In the genomic region with DNA sequence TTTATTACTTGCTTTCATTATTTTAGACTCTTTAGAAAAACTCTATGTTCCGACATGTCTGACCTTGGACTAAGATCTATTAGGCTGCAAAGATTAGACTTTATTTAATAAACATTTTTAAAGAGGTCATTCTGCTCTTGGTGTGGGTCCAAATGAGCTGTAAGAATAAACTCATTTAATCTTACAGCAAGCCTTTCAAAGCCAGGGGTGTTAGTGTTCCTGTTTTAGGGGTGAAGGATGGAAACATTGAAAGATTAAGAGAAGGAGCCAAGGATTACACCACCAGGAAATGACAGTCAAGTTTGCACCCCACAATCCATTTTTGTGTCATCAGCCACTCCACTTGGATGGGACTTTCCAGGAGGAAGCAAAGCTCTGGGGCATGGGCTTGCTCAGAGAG, we compare ENCODE assay signal across 27 mouse cellular contexts.
DNase-seq lines count a peak whose midpoint lies in the region; ATAC-seq and TF ChIP-seq lines count a peak whose summit lies in the region.
"Had no signal": no experiment of that assay in that cellular context is flagged by ENCODE, and none has a peak within 500 bp of the region (broad histone marks: within the 10 kb centered on the region; RNA-seq: fewer than 3 reads in every experiment).

No protein-coding gene starts in this region.

- ATAC-seq in lung, embryonic 15.5 days (ENCODE audit: borderline replicate concordance, extremely low read depth, low FRiP score, low TSS enrichment), result peak; percentile 39; the same call in 1 of the 2 replicates
- ATAC-seq: forebrain, embryonic 13.5 days; forebrain, embryonic 16.5 days; Patski had no signal

- 72% methylated on average over 1 of the region's 1 CpGs for WGBS in kidney, adult 2 months
- WGBS in lung, embryonic 15.5 days, result 30% methylated on average over 1 of the region's 1 CpGs
- WGBS in lung, adult 2 months, result 62% methylated on average over 1 of the region's 1 CpGs

- H3K36me3 ChIP-seq in kidney, adult 2 months (ENCODE audit: control insufficient read depth, insufficient read depth, low read length), result no peaks in the 10 kb centered on the region
- H3K36me3 ChIP-seq in lung, embryonic 15.5 days, result no peaks in the 10 kb centered on the region
- H3K36me3 ChIP-seq: forebrain, embryonic 10.5 days; G1E; heart, embryonic 12.5 days; heart, embryonic 15.5 days; hindbrain, embryonic 10.5 days; hindbrain, embryonic 13.5 days had no signal

- peak; percentile 30 for DNase-seq in kidney, adult 2 months
- no peak for DNase-seq in kidney, postnatal 4 days
- DNase-seq in kidney, postnatal 14 days, result peak; percentile 29
- DNase-seq in kidney, adult 18-20 months, result no peak
- DNase-seq in lung, postnatal 4 days, result no peak
- DNase-seq in lung, postnatal 10 days, result peak; percentile 30
- no peak for DNase-seq in lung, adult 2 months
- DNase-seq: adrenal gland, postnatal 10 days; B cell, adult 2 months; cerebellum, adult 18-20 months; cerebellum, adult 9-10 months; cerebellum, postnatal 14 days; gastrocnemius, postnatal 10 days; gastrocnemius, postnatal 36 days; heart, postnatal 10 days; heart, postnatal 36 days had no signal

- no peak for TF ChIP-seq POLR2A in kidney, adult 2 months (IDR thresholded peaks at IDR 0.05; ENCODE audit: low read depth, low read length)
- no peak for TF ChIP-seq POLR2A in lung, adult 2 months (IDR thresholded peaks at IDR 0.05; ENCODE audit: borderline replicate concordance, extremely low read depth, low read depth, low read length)

- H3K4me2 ChIP-seq in lung, embryonic 15.5 days, result no peak overlapping the region
- H3K4me2 ChIP-seq: forebrain, embryonic 13.5 days; heart, embryonic 12.5 days; heart, embryonic 15.5 days; hindbrain, embryonic 13.5 days had no signal

- H3K9ac ChIP-seq in lung, embryonic 15.5 days, result no peak overlapping the region
- H3K9ac ChIP-seq: forebrain, embryonic 13.5 days; heart, embryonic 12.5 days; heart, embryonic 15.5 days; hindbrain, embryonic 13.5 days had no signal

- no peaks in the 10 kb centered on the region for H3K9me3 ChIP-seq in lung, embryonic 15.5 days
- H3K9me3 ChIP-seq: forebrain, embryonic 10.5 days; forebrain, embryonic 13.5 days; heart, embryonic 12.5 days; heart, embryonic 15.5 days; hindbrain, embryonic 10.5 days; hindbrain, embryonic 13.5 days had no signal

- H3K4me3 ChIP-seq in kidney, adult 2 months (ENCODE audit: insufficient read depth, low read depth, low read length), result no peak overlapping the region
- H3K4me3 ChIP-seq in lung, embryonic 15.5 days, result no peak overlapping the region
- H3K4me3 ChIP-seq in lung, adult 2 months (replicated peaks; ENCODE audit: extremely low read depth, low read depth, low read length), result no peak overlapping the region
- H3K4me3 ChIP-seq: forebrain, embryonic 10.5 days; forebrain, embryonic 13.5 days; heart, embryonic 12.5 days; heart, embryonic 15.5 days; hindbrain, embryonic 10.5 days; hindbrain, embryonic 13.5 days had no signal

- H3K4me1 ChIP-seq in kidney, adult 2 months (ENCODE audit: control insufficient read depth, insufficient read depth, low read length), result no peaks in the 10 kb centered on the region
- H3K4me1 ChIP-seq in lung, embryonic 15.5 days, result no peaks in the 10 kb centered on the region
- no peaks in the 10 kb centered on the region for H3K4me1 ChIP-seq in lung, adult 2 months (ENCODE audit: control insufficient read depth, insufficient read depth, low read length)
- H3K4me1 ChIP-seq: forebrain, embryonic 10.5 days; forebrain, embryonic 13.5 days; heart, embryonic 12.5 days; heart, embryonic 15.5 days had no signal

- no peak for TF ChIP-seq CTCF in kidney, adult 2 months (conservative IDR thresholded peaks at IDR 0.05; ENCODE audit: insufficient read depth, insufficient read length, low read depth, low read length)
- TF ChIP-seq CTCF in lung, adult 2 months (IDR thresholded peaks at IDR 0.05; ENCODE audit: insufficient read depth, low read length), result no peak

- no peaks in the 10 kb centered on the region for H3K27me3 ChIP-seq in kidney, adult 2 months (replicated peaks; ENCODE audit: control insufficient read depth, insufficient read depth, low read length)
- H3K27me3 ChIP-seq in lung, embryonic 15.5 days, result peaks cover 10% of the 10 kb centered on the region; the same call in 1 of the 2 replicates
- H3K27me3 ChIP-seq: CH12.LX; forebrain, embryonic 13.5 days; heart, embryonic 12.5 days; heart, embryonic 15.5 days; Patski had no signal

- no peak overlapping the region for H3K27ac ChIP-seq in kidney, adult 2 months (ENCODE audit: insufficient read depth, low read depth, low read length)
- H3K27ac ChIP-seq in lung, embryonic 15.5 days, result no peak overlapping the region
- H3K27ac ChIP-seq: forebrain, embryonic 10.5 days; forebrain, embryonic 13.5 days; heart, embryonic 15.5 days; hindbrain, embryonic 10.5 days; hindbrain, embryonic 13.5 days had no signal

Comparison
In these comparisons a context has a peak if more than half of its experiments do, and no peak if none do; other contexts are left out.
1. DNase-seq: peak in kidney, adult 2 months (single experiment), kidney, postnatal 14 days (single experiment) and lung, postnatal 10 days (single experiment); none in kidney, postnatal 4 days (0 of 2), kidney, adult 18-20 months (single experiment), lung, postnatal 4 days (0 of 2) and lung, adult 2 months (single experiment).